Mouse (Mus musculus): ENCODE data around the gene Ankrd11. TPM values are rescaled to one million over a fixed set of nuclear protein-coding genes. Genes with fewer than 3 reads are reported as not detected.
"Not testable (repeated sequence)": the region's sequence is repeated elsewhere in the genome, so short reads cannot be mapped to it uniquely, and the experiment has no call there.

Gene Ankrd11
- polyA plus RNA-seq, 1 experiment from 2014 or later: 55.5 TPM

DNA sequence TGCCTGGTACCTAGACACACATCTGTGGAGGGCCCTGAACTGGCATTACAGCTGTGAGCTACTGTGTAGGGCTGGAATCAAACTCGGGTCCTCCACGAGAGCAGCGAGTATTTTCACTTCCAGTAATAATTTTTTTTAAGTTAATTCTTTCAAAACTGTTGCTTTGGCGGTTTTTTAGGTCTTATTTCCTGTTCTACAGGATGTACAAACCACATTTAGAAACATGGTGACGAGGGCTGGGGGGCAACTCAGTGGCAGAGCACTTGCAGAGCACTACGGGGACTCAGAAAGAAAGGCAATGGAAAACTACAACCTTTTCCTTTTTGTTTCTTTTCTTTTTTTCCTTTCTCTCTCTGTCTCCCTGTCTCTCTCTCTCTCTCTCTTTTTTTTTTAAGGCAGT is 7.9 kb downstream of the Ankrd11 start:
- no peaks in the 10 kb centered on the region for H3K27me3 ChIP-seq (ENCODE audit: control insufficient read depth, insufficient read depth, low read length)
- no peak overlapping the region for H3K27ac ChIP-seq (ENCODE audit: low read depth, low read length)
- peaks cover 13% of the 10 kb centered on the region; the same call in 1 of the 2 replicates for H3K4me1 ChIP-seq (ENCODE audit: control insufficient read depth, insufficient read depth, low read length)
- WGBS: 80% methylated on average over 6 of the region's 6 CpGs
- H3K36me3 ChIP-seq (ENCODE audit: control insufficient read depth, insufficient read depth, low read length): no peaks in the 10 kb centered on the region
- H3K9ac ChIP-seq (ENCODE audit: low read depth, low read length): no peak overlapping the region
- H3K4me2 ChIP-seq (replicated peaks; ENCODE audit: low read depth, low read length): no peak overlapping the region
- no peak overlapping the region for H3K4me3 ChIP-seq (ENCODE audit: low read length)
- ATAC-seq (ENCODE audit: low FRiP score, low TSS enrichment): no peak
- no peaks in the 10 kb centered on the region for H3K9me3 ChIP-seq (ENCODE audit: control insufficient read depth, low read length)

DNA sequence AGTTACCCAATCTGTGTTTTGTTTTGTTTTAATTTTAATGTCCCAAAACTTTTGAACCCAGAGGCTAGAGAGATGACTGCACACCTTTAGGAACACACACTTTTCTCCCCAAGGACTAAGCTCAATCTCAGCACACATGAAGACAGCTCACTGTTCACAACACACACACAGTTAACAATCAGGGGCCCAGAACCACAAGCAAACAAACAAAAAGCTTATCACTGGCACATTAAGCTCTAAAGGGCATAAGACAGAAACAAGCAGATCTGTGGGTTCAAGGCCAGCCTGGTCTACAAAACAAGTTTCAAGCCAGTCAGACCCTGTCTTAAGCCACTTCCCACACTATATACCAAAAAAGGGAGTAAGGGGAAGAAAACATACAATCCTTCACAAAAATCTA is 8.6 kb downstream of the Ankrd11 start:
- no peak for ATAC-seq (ENCODE audit: low FRiP score, low TSS enrichment)
- Histone ChIP-seq H3K27ac (ENCODE audit: low read depth, low read length) (no peak overlapping the region), H3K9me3 (ENCODE audit: control insufficient read depth, low read length) (no peaks in the 10 kb centered on the region), H3K27me3 (ENCODE audit: control insufficient read depth, insufficient read depth, low read length) (no peaks in the 10 kb centered on the region), H3K4me2 (replicated peaks; ENCODE audit: low read depth, low read length) (no peak overlapping the region), H3K9ac (ENCODE audit: low read depth, low read length) (no peak overlapping the region), H3K4me3 (ENCODE audit: low read length) (no peak overlapping the region), H3K4me1 (ENCODE audit: control insufficient read depth, insufficient read depth, low read length) (0 out of 2 replicates have a peak, but pooled peaks cover 10% of the 10 kb centered on the region), H3K36me3 (ENCODE audit: control insufficient read depth, insufficient read depth, low read length) (no peaks in the 10 kb centered on the region)

DNA sequence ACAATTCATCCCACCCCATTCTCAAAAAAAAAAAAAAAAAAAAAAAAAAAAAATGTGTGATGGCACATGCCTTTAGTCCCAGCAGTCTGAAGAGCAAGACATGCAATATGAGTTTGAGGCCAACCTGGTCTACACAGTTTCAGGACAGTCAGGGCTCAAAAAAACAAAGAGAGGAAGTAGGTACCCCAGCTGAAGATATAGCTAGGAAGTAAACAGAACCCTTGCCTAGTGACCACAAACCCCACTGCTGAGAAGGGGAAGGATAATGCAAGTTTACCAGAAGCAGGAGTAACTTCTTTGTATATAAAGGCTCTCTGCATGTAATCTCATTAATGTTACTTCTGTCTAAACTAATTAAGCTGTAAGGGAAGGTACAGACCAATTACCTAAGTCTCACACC is 9.3 kb downstream of the Ankrd11 start:
- no peak for ATAC-seq (ENCODE audit: low FRiP score, low TSS enrichment)
- Histone ChIP-seq H3K36me3 (ENCODE audit: control insufficient read depth, insufficient read depth, low read length) (no peaks in the 10 kb centered on the region), H3K4me3 (ENCODE audit: low read length) (no peak overlapping the region)

DNA sequence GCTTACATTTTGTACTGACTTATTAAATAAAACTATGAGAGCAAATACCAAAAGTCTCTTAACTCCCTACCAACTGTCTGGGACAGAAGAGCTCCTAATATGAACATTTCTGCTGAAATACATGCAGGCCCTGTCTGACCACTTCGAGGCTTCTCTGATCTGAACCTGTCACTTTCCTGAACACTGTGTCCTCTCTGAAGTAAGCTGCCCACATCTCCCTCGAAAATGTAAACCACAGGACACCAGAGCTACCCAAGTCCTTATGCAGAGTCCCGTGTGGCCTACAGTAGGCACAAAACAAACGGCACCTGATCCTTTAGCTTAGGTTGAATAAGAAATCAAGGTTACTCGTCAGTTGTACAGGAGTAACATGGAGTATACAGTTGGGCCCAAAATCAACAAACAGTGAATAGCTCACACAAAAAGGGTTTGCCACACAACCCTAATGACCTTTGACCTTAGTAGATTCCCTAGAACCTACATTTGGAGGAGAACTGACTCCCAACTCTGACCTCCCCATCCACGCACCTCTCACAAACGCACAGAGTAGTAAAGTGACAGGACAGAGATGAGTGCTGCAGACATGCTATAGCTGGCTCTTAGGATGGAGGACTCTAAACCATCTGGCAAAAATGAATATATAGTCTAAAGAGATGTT is 10.6 kb downstream of the Ankrd11 start:
- H3K9me3 ChIP-seq (ENCODE audit: control insufficient read depth, low read length): no peaks in the 10 kb centered on the region
- H3K4me3 ChIP-seq (ENCODE audit: low read length): no peak overlapping the region
- no peak overlapping the region for H3K9ac ChIP-seq (ENCODE audit: low read depth, low read length)
- no peak for ATAC-seq (ENCODE audit: low FRiP score, low TSS enrichment)
- H3K4me2 ChIP-seq (replicated peaks; ENCODE audit: low read depth, low read length): no peak overlapping the region
- H3K27ac ChIP-seq (ENCODE audit: low read depth, low read length): no peak overlapping the region
- H3K27me3 ChIP-seq (ENCODE audit: control insufficient read depth, insufficient read depth, low read length): no peaks in the 10 kb centered on the region
- H3K36me3 ChIP-seq (ENCODE audit: control insufficient read depth, insufficient read depth, low read length): no peaks in the 10 kb centered on the region
- 0 out of 2 replicates have a peak, but pooled peaks cover 4% of the 10 kb centered on the region for H3K4me1 ChIP-seq (ENCODE audit: control insufficient read depth, insufficient read depth, low read length)
- WGBS: 85% methylated on average over 7 of the region's 7 CpGs

More for the DNA sequence above, 9.3 kb downstream of the Ankrd11 start:
- Histone ChIP-seq H3K4me1 (ENCODE audit: control insufficient read depth, insufficient read depth, low read length) (0 out of 2 replicates have a peak, but pooled peaks cover 8% of the 10 kb centered on the region), H3K9me3 (ENCODE audit: control insufficient read depth, low read length) (no peaks in the 10 kb centered on the region), H3K4me2 (replicated peaks; ENCODE audit: low read depth, low read length) (no peak overlapping the region), H3K27me3 (ENCODE audit: control insufficient read depth, insufficient read depth, low read length) (no peaks in the 10 kb centered on the region), H3K27ac (ENCODE audit: low read depth, low read length) (no peak overlapping the region), H3K9ac (ENCODE audit: low read depth, low read length) (no peak overlapping the region)

DNA sequence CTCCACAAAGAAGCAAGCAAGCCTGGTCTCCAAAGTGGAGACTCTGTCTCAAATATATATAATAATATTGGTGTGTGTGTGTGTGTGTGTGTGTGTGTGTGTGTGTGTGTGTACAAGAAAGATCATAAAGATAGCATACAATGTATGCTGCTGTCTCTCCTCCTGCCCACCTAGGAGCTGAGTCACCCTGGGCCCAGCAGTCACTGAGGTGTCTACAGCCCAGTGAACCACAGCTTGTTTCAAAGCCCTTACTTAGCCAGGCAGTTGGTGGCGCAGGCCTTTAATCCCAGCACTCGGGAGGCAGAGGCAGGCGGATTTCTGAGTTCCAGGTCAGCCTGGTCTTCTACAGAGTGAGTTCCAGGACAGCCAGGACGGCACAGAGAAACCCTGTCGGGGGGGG is 12.0 kb downstream of the Ankrd11 start:
- not testable (repeated sequence) for H3K36me3 ChIP-seq (ENCODE audit: control insufficient read depth, insufficient read depth, low read length); H3K4me1 ChIP-seq (ENCODE audit: control insufficient read depth, insufficient read depth, low read length); H3K27me3 ChIP-seq (ENCODE audit: control insufficient read depth, insufficient read depth, low read length); H3K9me3 ChIP-seq (ENCODE audit: control insufficient read depth, low read length); H3K4me2 ChIP-seq (replicated peaks; ENCODE audit: low read depth, low read length); H3K9ac ChIP-seq (ENCODE audit: low read depth, low read length); H3K27ac ChIP-seq (ENCODE audit: low read depth, low read length); H3K4me3 ChIP-seq (ENCODE audit: low read length); ATAC-seq (ENCODE audit: low FRiP score, low TSS enrichment)
- 81% methylated on average over 5 of the region's 5 CpGs for WGBS

DNA sequence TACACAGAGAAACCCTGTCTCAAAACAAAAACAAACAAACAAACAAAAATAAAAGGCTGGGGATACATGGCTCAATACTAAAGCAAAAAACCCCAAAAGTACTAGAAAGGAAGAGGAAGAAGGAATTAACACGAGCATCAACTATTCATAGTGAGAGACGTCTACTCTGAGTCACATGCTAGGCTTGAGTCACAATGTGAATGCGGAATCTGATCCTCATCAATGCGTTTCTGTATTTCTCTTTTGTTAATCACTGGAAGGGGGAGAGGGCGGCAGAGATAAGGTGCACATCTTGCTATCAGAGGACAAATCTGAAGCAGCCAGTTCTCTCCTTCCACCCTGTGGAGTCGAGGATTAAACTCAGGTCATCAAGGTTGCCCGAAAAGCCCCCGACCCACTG is 14.3 kb downstream of the Ankrd11 start:
- Histone ChIP-seq H3K9me3 (ENCODE audit: control insufficient read depth, low read length) (no peaks in the 10 kb centered on the region), H3K36me3 (ENCODE audit: control insufficient read depth, insufficient read depth, low read length) (no peaks in the 10 kb centered on the region; the same call in 1 of the 2 replicates), H3K27ac (ENCODE audit: low read depth, low read length) (no peak overlapping the region), H3K4me3 (ENCODE audit: low read length) (no peak overlapping the region), H3K9ac (ENCODE audit: low read depth, low read length) (no peak overlapping the region), H3K4me1 (ENCODE audit: control insufficient read depth, insufficient read depth, low read length) (no peaks in the 10 kb centered on the region), H3K27me3 (ENCODE audit: control insufficient read depth, insufficient read depth, low read length) (no peaks in the 10 kb centered on the region), H3K4me2 (replicated peaks; ENCODE audit: low read depth, low read length) (no peak overlapping the region)
- no peak for ATAC-seq (ENCODE audit: low FRiP score, low TSS enrichment)
- 95% methylated on average over 8 of the region's 8 CpGs for WGBS

DNA sequence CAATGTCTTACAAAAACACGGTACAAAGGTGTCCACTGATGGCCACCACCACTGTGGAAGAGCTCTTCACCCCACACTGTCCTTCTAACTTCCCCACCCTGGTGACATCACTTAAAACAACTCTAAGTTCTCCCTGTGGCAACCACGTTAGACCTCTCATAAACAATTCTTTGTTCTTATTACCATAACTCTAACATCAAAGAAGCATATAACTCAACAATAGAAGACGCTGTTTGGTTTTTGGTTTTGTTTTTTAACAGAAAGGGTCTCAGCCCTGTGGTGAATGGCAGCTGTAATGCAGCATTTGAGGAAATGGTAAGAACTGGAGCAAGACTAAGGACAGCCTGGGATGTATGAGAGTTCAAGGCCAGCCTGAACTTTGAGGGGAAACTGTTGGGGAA is 16.1 kb downstream of the Ankrd11 start:
- H3K27ac ChIP-seq (ENCODE audit: low read depth, low read length): no peak overlapping the region
- H3K4me3 ChIP-seq (ENCODE audit: low read length): no peak overlapping the region
- no peaks in the 10 kb centered on the region; the same call in 1 of the 2 replicates for H3K36me3 ChIP-seq (ENCODE audit: control insufficient read depth, insufficient read depth, low read length)
- 80% methylated on average over 3 of the region's 3 CpGs for WGBS
- no peaks in the 10 kb centered on the region for H3K27me3 ChIP-seq (ENCODE audit: control insufficient read depth, insufficient read depth, low read length)
- ATAC-seq (ENCODE audit: low FRiP score, low TSS enrichment): no peak
- H3K9ac ChIP-seq (ENCODE audit: low read depth, low read length): no peak overlapping the region
- H3K4me2 ChIP-seq (replicated peaks; ENCODE audit: low read depth, low read length): no peak overlapping the region
- no peaks in the 10 kb centered on the region for H3K9me3 ChIP-seq (ENCODE audit: control insufficient read depth, low read length)
- H3K4me1 ChIP-seq (ENCODE audit: control insufficient read depth, insufficient read depth, low read length): no peaks in the 10 kb centered on the region

DNA sequence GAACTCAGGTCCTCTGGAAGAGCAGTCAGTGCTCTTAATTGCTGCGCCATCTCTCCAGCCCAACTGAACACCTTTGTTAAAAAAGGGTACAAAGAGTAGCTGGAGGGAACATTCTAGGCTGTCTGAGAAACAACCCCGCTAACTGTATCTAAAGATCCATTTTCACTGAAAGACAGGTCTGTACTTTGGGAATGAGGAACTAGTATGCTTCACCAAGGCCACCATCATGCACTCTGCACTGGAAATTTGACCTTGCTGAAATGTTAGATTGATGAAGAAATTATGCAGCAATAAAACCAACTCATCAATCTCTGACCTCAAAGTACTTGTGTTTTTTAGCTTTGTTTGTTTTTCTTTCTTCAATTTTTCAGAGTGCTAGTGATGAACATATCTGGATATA is 17.9 kb downstream of the Ankrd11 start:
- Histone ChIP-seq H3K27me3 (ENCODE audit: control insufficient read depth, insufficient read depth, low read length) (no peaks in the 10 kb centered on the region), H3K36me3 (ENCODE audit: control insufficient read depth, insufficient read depth, low read length) (peaks cover 2% of the 10 kb centered on the region; the same call in 1 of the 2 replicates), H3K9me3 (ENCODE audit: control insufficient read depth, low read length) (no peaks in the 10 kb centered on the region), H3K4me3 (ENCODE audit: low read length) (no peak overlapping the region), H3K9ac (ENCODE audit: low read depth, low read length) (no peak overlapping the region), H3K4me1 (ENCODE audit: control insufficient read depth, insufficient read depth, low read length) (0 out of 2 replicates have a peak, but pooled peaks cover 3% of the 10 kb centered on the region), H3K4me2 (replicated peaks; ENCODE audit: low read depth, low read length) (no peak overlapping the region), H3K27ac (ENCODE audit: low read depth, low read length) (no peak overlapping the region)
- 98% methylated on average over 2 of the region's 2 CpGs for WGBS
- no peak for ATAC-seq (ENCODE audit: low FRiP score, low TSS enrichment)

DNA sequence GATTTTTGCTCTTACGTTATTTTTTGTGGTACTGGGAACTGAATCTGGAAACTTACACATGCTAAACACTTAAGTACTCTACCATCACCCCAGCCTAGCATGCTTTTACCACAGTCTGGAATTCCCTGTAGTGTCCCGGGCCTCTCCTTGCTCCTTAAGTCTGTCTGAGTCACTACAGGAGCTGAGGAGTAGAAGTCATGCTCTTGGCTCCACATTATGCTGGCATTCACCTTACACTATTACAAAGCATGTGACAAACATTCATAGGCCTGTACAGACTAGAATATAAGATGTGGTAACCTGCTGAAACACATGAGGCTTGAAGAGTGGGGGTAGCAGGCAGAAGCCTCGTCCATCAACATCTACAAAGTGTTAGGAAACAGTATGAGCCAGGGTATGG is 19.4 kb downstream of the Ankrd11 start:
- WGBS: 88% methylated on average over 3 of the region's 3 CpGs
- no peak for ATAC-seq (ENCODE audit: low FRiP score, low TSS enrichment)
- no peaks in the 10 kb centered on the region for H3K27me3 ChIP-seq (ENCODE audit: control insufficient read depth, insufficient read depth, low read length)

More for the DNA sequence above, 19.4 kb downstream of the Ankrd11 start:
- H3K4me3 ChIP-seq (ENCODE audit: low read length): no peak overlapping the region
- no peak overlapping the region for H3K4me2 ChIP-seq (replicated peaks; ENCODE audit: low read depth, low read length)
- peaks cover 11% of the 10 kb centered on the region for H3K4me1 ChIP-seq (ENCODE audit: control insufficient read depth, insufficient read depth, low read length)
- no peaks in the 10 kb centered on the region for H3K9me3 ChIP-seq (ENCODE audit: control insufficient read depth, low read length)
- H3K27ac ChIP-seq (ENCODE audit: low read depth, low read length): no peak overlapping the region
- peaks cover 2% of the 10 kb centered on the region; the same call in 1 of the 2 replicates for H3K36me3 ChIP-seq (ENCODE audit: control insufficient read depth, insufficient read depth, low read length)
- H3K9ac ChIP-seq (ENCODE audit: low read depth, low read length): no peak overlapping the region
